Mouse (Mus musculus): ENCODE data around the gene Gpbar1.

DNA sequence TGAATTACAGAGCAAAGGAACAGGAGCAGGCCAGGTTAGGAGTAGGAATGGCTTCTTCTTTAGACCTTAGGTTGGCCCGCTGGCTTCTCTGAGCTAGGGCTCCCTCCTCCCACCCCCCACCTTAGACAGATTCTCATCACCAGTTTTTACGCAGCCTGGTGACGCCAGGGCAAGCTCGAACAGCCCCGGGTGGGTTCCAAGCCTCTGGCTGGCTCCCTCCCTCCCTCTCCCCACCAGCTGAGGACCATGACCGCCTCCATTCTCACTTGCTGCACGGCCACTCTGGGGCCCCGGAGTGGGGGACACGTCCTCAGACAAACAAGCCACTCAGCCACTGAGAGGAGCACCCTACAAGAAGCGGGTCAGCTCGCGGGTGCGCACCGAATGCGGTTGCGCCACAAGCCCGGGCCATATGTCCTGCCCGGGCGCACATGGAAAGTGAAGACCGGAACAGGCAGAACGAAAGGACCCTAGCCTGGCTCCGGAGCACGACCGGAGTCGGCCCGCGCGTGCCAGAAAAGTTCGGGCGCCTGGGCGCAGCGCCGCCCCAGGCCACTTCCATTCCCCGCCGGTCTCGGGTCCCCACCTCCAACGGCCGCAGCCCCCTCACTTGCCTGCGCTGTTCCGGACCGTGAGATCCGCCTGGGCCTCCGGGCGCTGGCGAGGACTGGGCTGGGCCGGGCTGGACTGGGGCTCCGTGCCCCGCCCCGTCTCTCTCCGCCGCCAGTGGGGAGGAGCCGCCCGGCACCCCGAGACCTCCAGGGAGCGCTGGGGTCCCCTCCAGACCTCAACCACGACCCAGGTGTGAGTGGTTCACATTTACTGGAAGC lies 25.4 kb downstream of the Gpbar1 start:
- TF ChIP-seq CTCF (IDR thresholded peaks at IDR 0.05; ENCODE audit: insufficient read depth, low read length) (no peak), POLR2A (IDR thresholded peaks at IDR 0.05; ENCODE audit: borderline replicate concordance, extremely low read depth, low read depth, low read length) (peak; percentile 80)
